Mouse (Mus musculus) ES-Bruce4 (cell line): ENCODE results near the gene Wdr34.

Experiments
- CTCF ChIP-seq: IDR thresholded peaks from one replicate; pipeline ENCODE4 v1.8.1; 2011; ENCODE audit warnings: low read depth, low read length
- POLR2A ChIP-seq: IDR thresholded peaks from one replicate; pipeline ENCODE4 v1.8.1; 2011; ENCODE audit warnings: low read length; ENCODE audit not compliant: insufficient read depth

DNA sequence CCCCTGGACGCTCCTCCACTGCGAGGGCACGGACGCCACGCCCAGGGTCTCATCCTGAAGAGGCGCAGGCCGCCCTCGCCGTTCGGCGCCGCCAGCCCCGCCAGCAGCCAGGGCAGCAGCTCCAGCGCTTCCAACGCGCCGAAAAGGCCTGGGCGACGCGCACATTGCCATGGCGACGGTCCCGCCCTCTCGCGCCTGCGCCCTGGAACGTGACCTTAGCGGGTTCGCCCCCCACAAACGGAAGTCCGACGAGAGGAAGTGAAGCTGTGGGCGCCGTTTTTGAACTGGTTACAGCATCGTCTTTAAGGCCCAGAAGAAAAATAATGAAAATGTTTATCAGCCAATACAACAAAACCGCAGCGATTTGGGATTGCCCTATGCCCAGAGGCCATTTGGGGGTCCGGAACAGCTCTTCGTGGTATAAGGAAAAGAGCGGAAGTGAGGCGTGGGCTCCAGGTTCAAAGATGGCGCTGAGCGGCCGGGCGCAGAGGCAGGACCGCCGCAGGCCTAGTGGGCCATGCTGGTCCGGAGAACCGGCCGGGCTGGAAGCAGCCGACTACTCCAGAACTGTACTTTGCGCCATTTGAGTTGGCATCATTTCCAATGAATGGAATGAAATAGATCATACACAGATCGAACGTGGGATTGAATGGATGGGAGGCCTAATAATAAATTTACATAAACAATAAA is at the start of gene Wdr34:
- TF ChIP-seq CTCF (no peak), POLR2A (peak; percentile 53)
